Mouse (Mus musculus): ENCODE results near the gene Wee1. TPM values are rescaled to one million over a fixed set of nuclear protein-coding genes. Genes with fewer than 3 reads are reported as not detected.
"Not testable (repeated sequence)": the region's sequence is repeated elsewhere in the genome, so short reads cannot be mapped to it uniquely, and the experiment has no call there.

The Wee1 gene
- total RNA-seq, 2 experiments from 2014 or later: 1.8 to 2.5 TPM

- DNase-seq (ENCODE audit: low spot score): no peak
Measured at GRCm38 (mm10) chr7:110122289-110122564, 381 bp downstream of the Wee1 start.

DNA sequence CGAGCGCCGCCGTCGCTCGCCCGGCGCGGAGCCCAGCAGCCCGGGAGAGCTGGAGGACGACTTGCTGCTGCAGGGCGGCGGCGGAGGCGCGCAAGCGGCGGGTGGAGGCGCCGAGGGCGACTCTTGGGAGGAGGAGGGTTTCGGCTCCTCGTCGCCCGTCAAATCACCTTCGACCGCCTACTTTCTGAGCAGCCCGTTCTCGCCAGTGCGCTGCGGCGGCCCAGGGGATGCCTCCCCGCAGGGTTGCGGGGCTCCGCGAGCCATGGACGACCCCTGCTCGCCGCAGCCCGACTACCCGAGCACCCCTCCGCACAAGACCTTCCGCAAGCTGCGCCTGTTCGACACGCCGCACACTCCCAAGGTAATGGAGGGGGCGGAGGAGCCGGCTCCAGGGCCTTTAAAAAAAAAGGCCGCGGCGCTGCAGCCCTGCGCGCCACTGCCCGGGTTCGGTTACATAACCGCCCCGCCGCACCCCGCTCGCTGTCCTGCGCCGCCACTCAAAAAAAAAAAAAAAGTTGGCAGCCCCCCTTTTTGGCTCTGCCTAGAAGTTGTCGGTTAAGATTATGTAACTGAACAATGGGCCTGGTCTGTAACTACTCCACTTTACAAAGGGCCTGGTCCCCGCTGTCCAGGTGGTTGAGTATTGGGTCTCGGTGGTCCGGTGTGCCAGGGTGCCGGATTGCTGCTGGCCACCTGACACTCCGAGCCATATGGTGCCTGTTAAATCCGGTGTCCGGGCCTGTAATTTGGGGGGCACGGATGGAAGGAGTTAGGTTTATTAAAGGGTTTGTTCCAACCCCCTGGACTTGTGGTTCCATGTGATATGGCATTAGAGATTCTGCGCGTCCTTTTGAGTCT lies 948 bp downstream of the Wee1 start:
- peak; percentile 77 for DNase-seq (ENCODE audit: low spot score)

DNA sequence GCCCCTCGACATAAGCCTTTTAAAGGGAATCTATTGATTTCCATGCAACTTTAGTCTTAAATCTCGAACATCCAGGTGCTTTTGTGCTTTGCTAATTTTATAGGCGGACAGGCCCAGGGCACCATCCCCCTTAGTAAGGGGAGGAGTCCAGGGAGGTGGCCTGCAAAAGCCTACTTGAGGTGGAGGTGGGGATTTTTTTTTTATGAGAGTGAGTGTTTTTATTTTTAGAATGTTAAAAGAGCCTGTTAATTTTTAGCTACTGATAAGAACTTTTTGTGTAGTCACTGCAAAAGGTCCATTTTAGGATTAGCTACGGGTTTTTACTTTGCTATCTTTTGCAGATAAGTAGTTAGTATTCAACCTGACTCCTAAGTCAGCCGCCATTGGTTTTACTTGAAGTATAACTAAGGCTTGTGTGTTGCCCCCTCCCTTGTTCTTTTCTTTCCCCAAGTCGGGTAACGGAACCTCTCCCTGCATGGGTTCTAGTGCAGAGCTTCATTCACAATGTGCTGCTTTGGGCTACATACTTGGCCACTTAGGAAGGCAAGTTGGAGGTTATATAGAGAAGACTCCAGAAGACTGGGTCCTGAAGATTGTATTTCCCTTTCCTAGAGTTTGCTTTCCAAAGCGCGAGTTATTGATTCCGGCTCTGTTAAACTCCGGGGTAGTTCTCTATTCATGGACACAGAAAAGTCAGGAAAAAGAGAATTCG lies 2.2 kb downstream of the Wee1 start:
- no peak for DNase-seq (ENCODE audit: low spot score)

DNA sequence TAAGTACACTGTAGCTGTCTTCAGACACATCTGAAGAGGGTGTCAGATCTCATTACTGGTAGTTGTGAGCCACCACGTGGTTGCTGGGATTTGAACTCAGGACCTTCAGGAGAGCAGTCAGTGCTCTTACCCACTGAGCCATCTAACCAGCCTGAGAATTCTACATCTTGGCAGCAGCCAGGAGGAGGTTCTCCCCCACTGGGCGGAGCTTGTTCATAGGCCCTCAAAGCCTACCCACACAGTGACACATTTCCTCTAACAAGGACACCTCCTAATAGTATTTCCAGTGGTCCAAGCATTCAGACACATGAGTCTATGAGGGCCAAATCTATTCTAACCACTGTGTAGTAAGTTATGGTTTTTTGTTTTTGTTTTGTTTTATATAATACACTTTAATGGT lies 6.7 kb downstream of the Wee1 start:
- DNase-seq (ENCODE audit: low spot score): no peak

DNA sequence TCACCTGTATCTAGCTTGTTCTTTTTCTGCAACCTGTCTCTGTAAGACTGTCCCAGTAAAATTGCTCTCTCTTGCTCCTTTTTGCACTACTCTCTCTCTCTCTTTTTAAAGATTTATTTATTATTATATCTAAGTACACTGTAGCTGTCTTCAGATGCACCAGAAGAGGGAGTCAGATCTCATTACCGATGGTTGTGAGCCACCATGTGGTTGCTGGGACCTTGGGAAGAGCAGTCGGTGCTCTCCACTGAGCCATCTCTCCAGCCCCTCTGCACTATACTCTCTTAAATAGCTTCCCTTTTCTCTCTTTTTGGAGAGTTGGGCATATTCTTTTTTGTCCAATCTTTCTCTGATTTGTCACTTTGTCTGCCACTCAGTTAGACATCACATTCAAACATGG lies 10.4 kb downstream of the Wee1 start:
- DNase-seq (ENCODE audit: low spot score): not testable (repeated sequence)

- DNase-seq (ENCODE audit: low spot score): no peak
Measured at GRCm38 (mm10) chr7:110133988-110134387, 12.1 kb downstream of the Wee1 start.

- DNase-seq (ENCODE audit: low spot score): no peak
Measured at GRCm38 (mm10) chr7:110138538-110138937, 16.7 kb downstream of the Wee1 start.

DNA sequence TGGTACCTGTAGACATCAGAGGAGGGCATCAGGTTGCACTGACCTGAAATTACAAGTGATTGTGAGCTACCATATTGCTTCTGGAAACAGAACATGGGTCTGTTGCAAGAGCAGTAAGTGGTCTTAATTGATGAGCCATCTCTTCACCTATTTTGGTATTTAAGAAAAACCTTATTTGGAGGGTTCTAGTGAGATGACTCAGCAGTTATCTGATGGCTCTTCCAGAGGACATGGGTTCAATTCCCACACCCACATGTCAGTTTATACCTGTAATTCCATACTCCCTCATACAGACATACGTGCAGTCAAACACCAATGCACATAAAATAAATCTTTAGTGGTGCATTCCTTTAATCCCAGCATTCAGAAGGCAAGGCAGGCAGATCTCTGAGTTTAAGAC lies 22.0 kb downstream of the Wee1 start:
- DNase-seq (ENCODE audit: low spot score): no peak

DNA sequence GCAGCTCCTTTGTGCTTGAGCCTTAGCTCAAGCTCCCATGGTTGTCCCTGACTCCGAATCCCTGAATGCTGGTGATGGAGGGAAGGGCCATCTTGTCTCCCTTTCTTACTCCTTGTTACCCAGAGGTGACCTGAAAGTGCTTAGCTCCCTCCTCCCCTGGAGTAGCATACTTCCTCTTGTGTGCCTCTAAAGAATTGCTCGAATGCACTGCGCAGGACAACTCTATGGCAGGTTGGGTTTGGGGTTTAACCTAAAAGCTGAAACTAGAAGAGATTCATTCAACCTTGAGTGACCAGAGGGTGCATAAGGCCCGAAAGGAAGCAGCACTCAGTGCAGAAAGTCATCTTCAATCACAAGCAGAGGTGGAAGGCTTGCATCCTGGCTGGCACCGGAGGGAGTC lies 31.0 kb downstream of the Wee1 start:
- no peak for DNase-seq (ENCODE audit: low spot score)

DNA sequence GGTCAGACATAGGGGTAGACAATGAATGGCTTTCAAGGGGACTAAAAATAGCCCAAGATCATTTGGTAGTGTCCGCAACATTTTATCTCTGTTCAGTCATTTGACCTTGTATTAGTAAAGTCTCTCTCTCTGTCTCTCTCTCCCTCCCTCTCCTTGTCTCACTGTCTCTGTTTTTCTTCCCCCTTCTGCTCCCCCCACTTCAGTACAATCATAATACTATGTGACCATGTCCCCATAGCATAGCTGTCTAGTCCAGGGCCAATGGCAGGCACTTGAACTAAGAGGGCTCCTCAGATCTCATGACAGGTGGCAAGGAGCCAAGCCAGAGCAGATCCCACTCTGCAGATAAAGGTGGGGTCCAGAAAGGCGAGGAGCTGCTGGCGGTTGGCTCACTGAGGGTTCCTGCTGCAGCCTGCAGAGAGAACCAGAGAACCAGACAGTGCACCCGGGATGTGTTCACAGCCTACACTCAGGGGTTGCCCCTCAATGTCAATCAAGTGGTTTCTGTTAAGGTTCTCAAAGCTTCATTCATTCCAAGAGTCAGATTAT lies 34.9 kb downstream of the Wee1 start:
- DNase-seq (ENCODE audit: low spot score): no peak

GRCm38 (mm10) chr7:110157261-110157910 lies 35.5 kb downstream of the Wee1 start:
- DNase-seq (ENCODE audit: low spot score): no peak

- no peak for DNase-seq (ENCODE audit: low spot score)
Measured at GRCm38 (mm10) chr7:110158073-110158472, 36.2 kb downstream of the Wee1 start.

DNA sequence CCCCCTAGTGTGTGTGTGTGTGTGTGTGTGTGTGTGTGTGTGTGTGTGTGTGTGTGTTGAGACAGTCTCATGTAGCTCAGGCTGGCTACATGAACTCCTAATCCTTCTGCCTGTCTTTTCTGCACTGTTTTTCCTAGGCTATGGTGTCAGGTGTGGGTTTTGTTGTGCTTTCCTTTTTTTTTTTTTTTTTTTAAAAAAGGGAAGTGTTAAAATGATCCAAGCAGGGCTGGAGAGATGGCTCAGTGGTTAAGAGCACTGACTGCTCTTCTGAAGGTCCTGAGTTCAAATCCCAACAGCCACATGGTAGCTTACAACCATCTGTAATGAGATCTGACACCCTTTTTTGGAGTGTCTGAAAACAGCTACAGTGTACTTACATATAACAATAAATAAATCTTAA lies 38.3 kb downstream of the Wee1 start:
- not testable (repeated sequence) for DNase-seq (ENCODE audit: low spot score)

- no peak for DNase-seq (ENCODE audit: low spot score)
Measured at GRCm38 (mm10) chr7:110160601-110161000, 38.8 kb downstream of the Wee1 start.

- no peak for DNase-seq (ENCODE audit: low spot score)
Measured at GRCm38 (mm10) chr7:110163024-110163423, 41.2 kb downstream of the Wee1 start.

- peak; percentile 90 for DNase-seq (ENCODE audit: low spot score)
Measured at GRCm38 (mm10) chr7:110164103-110164681, 42.3 kb downstream of the Wee1 start.

DNA sequence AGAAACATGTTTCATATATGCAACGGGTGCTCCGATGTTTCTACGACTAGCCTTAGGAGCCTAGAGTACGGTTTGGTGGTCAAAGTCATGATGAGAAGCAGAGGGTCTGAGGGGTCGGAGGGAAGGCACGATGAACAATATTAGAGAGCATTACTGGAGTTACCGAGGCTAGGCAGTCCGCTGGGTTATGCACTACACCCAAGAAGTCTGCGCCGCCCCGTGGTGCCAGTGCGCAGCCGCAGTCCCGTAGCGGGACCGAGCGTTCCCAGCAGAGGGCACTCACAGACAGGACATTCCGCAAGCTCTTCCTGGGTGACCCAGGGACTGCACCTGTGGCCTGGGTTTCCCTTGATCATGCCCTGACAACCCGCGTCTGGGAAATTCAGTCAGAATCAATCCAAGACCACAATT lies 42.9 kb downstream of the Wee1 start:
- peak; percentile 94 for DNase-seq (ENCODE audit: low spot score)

DNA sequence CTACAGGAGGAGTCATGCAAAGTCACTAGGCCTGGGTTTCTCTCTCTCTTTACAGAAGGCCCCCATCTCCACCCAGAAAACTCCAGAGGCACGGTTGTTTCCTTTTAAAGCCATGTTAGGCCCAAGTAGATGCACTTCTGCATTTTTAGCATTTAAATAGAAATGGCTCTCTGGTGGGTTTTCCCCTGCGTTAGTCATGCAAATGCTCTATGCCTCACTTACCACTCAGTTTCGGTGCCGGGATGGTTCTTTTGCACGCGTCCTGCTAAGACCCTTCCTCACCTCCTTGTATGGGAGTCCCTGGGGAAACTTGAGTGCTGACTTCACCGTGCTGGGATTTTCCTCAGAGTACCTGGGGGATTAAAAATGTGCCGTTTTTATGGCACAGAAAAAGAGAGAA lies 44.4 kb downstream of the Wee1 start:
- DNase-seq (ENCODE audit: low spot score): no peak

DNA sequence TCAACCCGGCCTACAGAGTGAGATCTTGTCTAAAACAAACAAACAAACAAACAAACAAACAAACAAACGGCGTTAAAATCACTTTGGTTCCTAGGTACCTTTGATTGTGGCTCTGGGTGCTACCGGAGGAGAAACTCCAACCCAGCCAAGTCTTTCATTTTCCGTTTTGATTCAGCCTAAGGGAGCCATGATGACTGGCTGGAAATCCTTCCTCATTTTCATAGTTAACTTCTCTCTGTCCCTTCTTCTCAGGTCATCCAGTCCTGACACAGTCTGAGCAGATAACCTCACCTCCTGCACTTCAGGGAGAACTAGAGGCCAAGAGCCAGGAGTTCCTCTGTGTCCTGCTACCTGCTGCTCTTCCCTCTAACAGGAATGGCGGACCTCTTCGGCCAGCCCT lies 57.4 kb downstream of the Wee1 start:
- no peak for DNase-seq (ENCODE audit: low spot score)

DNA sequence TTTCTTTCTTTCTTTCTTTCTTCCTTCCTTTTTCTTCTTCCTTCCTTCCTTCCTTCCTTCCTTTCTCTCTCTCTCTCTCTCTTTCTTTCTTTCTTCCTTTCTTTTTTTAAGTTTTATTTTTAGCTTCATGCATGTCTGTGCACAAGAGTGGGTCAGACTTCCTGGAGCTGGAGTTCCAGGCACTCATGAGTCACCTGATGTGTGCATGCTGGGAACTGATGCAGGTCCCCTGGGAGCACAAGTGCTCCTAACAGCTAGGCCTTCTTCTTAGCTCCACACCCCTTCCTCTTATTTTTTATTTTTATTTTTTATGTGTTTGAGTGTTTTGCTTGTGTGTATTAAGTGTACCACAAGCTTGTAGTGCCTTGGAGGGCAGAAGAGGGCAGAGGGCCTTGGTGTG lies 58.8 kb downstream of the Wee1 start:
- DNase-seq (ENCODE audit: low spot score): no peak

DNA sequence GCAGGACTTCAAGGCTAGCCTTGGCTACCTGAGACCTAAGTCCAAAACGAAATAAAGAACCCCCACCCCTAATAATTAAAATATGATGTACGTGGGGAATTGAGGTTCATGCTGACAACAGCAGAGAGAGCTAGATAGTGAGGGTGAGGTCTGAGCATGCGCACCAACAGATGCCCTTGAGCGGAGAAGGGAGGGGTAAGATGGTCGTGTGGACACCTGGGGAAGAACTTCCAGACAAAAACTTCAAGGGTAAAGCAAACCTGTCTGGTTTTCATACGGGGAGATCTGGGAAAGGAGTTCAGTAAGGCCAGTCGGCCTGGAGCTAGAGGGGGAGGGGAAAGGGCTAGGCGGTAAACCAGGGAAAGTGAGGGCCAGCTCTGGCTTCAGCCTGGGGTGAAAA lies 59.6 kb downstream of the Wee1 start:
- no peak for DNase-seq (ENCODE audit: low spot score)

GRCm38 (mm10) chr7:110184608-110185007 lies 62.8 kb downstream of the Wee1 start:
- DNase-seq (ENCODE audit: low spot score): no peak
